Mouse (Mus musculus) liver, embryonic 16.5 days (tissue): Measurements from ENCODE around the gene Zfp648. TPM values are rescaled to one million over a fixed set of nuclear protein-coding genes. Genes with fewer than 3 reads are reported as not detected.

ENCODE experiments used
- ATAC-seq: fragments of 200-750 bp; cut with Nextera tagmentation; 2 replicates; pipeline ENCODE4 v1.8.0; 2017; ENCODE audit warnings: low read depth, mild to moderate bottlenecking, moderate number of reproducible peaks, moderate library complexity
- H3K27ac ChIP-seq: fragments of 300-500 bp; sonication (generic); 2 replicates; pipeline ENCODE4 v1.5.1; 2014; ENCODE audit warnings: mild to moderate bottlenecking, low read length
- H3K27me3 ChIP-seq: fragments of 300-500 bp; sonication (generic); 2 replicates; pipeline ENCODE4 v1.6.1; 2014; ENCODE audit warnings: low read depth, low read length, mixed read lengths; ENCODE audit not compliant: control insufficient read depth, insufficient read depth
- H3K36me3 ChIP-seq: fragments of 300-500 bp; sonication (generic); 2 replicates; pipeline ENCODE4 v1.6.1; 2014; ENCODE audit warnings: mild to moderate bottlenecking; ENCODE audit not compliant: control insufficient read depth, insufficient read depth
- H3K4me1 ChIP-seq: fragments of 300-500 bp; sonication (generic); 2 replicates; pipeline ENCODE4 v1.6.1; 2014; ENCODE audit warnings: low read depth, low read length, mixed read lengths; ENCODE audit not compliant: control insufficient read depth
- H3K4me2 ChIP-seq: fragments of 300-500 bp; sonication (generic); 2 replicates; pipeline ENCODE4 v1.6.1; 2014; ENCODE audit warnings: low read depth, low read length, mixed read lengths
- H3K4me3 ChIP-seq: fragments of 300-500 bp; sonication (generic); 2 replicates; pipeline ENCODE4 v1.5.1; 2014; ENCODE audit warnings: low read depth, mild to moderate bottlenecking, low read length
- H3K9ac ChIP-seq: fragments of 300-500 bp; sonication (generic); 2 replicates; pipeline ENCODE4 v1.6.1; 2014; ENCODE audit warnings: low read depth, low read length
- H3K9me3 ChIP-seq: fragments of 300-500 bp; sonication (generic); replicated peaks from 2 replicates; pipeline ENCODE4 v1.6.1; 2016; ENCODE audit warnings: low read length; ENCODE audit not compliant: control insufficient read depth
- WGBS: fragments of 180-500 bp; shearing (Covaris S2); extraction: QIAGEN DNeasy Blood & Tissue Kit; methylation state at CpG from one replicate; pipeline ENCODE4 v1.1.7; 2014; ENCODE audit not compliant: insufficient replicate concordance; 5-methylcytosine and 5-hydroxymethylcytosine counted together
- polyA plus RNA-seq: library from polyadenylated mRNA; unstranded; fragments of >200 nt; fragmentation: Nextera tagmentation; extraction: Ambion mirVana; gene quantifications from 2 replicates; pipeline ENCODE4 v1.2.1, GENCODE M21; 2015

The Zfp648 gene
- polyA plus RNA-seq, 1 experiment from 2014 or later, result not detected

DNA sequence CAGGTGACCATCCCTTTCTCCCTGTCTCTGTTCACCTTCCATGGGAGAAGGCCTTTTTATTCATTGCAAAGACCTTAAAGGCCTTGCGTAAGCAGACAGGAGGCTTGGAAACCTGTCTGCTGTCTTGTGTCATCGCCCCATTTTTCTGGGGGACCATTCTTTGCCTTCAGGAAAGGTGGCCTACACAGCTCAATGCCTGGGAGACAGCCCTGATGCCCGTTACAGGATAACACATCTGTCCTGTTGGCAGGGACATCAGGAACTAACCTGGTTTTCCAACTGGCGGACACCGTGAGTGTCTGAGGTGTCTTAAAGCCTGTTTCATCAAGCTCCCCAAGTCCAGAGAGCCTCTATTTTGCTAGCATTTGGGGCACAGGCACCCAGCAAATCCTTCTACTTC, 2.4 kb downstream of the Zfp648 start:
- peaks cover 28% of the 10 kb centered on the region for H3K27me3 ChIP-seq
- no peaks in the 10 kb centered on the region for H3K9me3 ChIP-seq
- H3K27ac ChIP-seq, result no peak overlapping the region
- no peak overlapping the region for H3K9ac ChIP-seq
- no peak overlapping the region for H3K4me2 ChIP-seq
- no peaks in the 10 kb centered on the region for H3K36me3 ChIP-seq
- 73% methylated on average over 5 of the region's 5 CpGs for WGBS
- no peak for ATAC-seq
- no peak overlapping the region for H3K4me3 ChIP-seq
- H3K4me1 ChIP-seq, result no peaks in the 10 kb centered on the region

DNA sequence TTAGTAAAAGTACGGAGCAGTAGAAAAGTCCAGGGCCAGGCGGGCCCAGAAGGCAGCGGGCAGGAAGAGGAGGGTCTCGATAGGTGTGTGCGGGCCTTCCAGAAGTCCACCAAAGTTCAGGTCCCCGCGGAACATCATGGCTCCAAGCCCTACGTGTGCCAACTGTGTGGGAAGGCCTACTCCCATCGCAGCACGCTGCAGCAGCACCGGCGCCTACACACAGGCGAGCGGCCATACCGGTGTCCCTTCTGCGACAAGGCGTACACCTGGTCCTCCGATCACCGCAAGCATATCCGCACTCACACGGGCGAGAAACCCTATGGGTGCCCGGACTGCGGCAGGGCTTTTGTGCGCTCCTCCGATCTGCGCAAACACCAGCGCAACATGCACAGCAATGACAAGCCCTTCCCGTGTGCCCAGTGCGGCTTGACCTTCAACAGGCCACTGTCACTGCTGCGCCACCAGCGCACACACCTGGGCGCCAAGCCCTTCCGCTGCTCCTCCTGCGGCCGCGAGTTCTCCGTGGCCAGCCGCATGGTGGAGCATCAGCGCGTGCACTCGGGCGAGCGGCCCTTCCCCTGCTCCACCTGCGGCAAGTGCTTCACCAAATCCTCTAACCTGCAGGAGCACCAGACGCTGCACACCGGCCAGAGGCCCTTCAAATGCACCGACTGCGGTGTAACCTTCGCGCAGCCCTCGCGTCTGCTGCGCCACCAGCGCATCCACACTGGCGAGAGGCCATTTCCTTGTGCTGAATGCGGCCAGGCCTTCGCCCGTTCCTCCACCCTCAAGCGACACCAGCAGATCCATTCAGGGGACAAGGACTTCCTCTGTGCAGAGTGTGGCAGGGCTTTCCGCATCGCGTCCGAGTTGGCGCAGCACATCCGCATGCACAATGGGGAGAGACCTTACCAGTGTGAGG, 3.9 kb downstream of the Zfp648 start:
- no peak for ATAC-seq
- Histone ChIP-seq H3K4me3 (no peak overlapping the region), H3K9ac (no peak overlapping the region), H3K27ac (no peak overlapping the region), H3K36me3 (no peaks in the 10 kb centered on the region), H3K9me3 (no peaks in the 10 kb centered on the region), H3K4me1 (no peaks in the 10 kb centered on the region), H3K27me3 (peaks cover 28% of the 10 kb centered on the region), H3K4me2 (no peak overlapping the region)
- WGBS, result 8% methylated on average over 66 of the region's 66 CpGs

- Histone ChIP-seq H3K27ac (no peak overlapping the region), H3K27me3 (no peaks in the 10 kb centered on the region), H3K9ac (no peak overlapping the region), H3K4me1 (no peaks in the 10 kb centered on the region), H3K36me3 (no peaks in the 10 kb centered on the region), H3K4me3 (no peak overlapping the region), H3K4me2 (no peak overlapping the region), H3K9me3 (no peaks in the 10 kb centered on the region)
- ATAC-seq, result no peak
- whole genome bisulfite sequencing, result 60% methylated on average over 2 of the region's 2 CpGs
These were observed 19.0 kb downstream of the Zfp648 start for GRCm38 (mm10) chr1:154219991-154220390.

GRCm38 (mm10) chr1:154220566-154220965, 19.6 kb downstream of the Zfp648 start:
- no peak for ATAC-seq

GRCm38 (mm10) chr1:154223807-154224207, 22.8 kb downstream of the Zfp648 start:
- ATAC-seq, result no peak
- Histone ChIP-seq H3K4me1 (no peaks in the 10 kb centered on the region), H3K36me3 (no peaks in the 10 kb centered on the region), H3K9me3 (no peaks in the 10 kb centered on the region), H3K4me3 (no peak overlapping the region), H3K27me3 (no peaks in the 10 kb centered on the region), H3K4me2 (no peak overlapping the region), H3K27ac (no peak overlapping the region), H3K9ac (no peak overlapping the region)
- WGBS, result 41% methylated on average over 1 of the region's 1 CpGs

More at GRCm38 (mm10) chr1:154220566-154220965, 19.6 kb downstream of the Zfp648 start:
- no peak overlapping the region for H3K4me2 ChIP-seq
- H3K27me3 ChIP-seq, result no peaks in the 10 kb centered on the region
- no peak overlapping the region for H3K4me3 ChIP-seq
- no peaks in the 10 kb centered on the region for H3K9me3 ChIP-seq
- no peak overlapping the region for H3K27ac ChIP-seq
- 80% methylated on average over 3 of the region's 3 CpGs for WGBS
- no peaks in the 10 kb centered on the region for H3K36me3 ChIP-seq
- H3K9ac ChIP-seq, result no peak overlapping the region
- no peaks in the 10 kb centered on the region for H3K4me1 ChIP-seq

GRCm38 (mm10) chr1:154232594-154232993, 31.6 kb downstream of the Zfp648 start:
- H3K27ac ChIP-seq, result no peak overlapping the region
- H3K36me3 ChIP-seq, result no peaks in the 10 kb centered on the region
- H3K27me3 ChIP-seq, result no peaks in the 10 kb centered on the region
- no peaks in the 10 kb centered on the region for H3K4me1 ChIP-seq
- H3K9me3 ChIP-seq, result no peaks in the 10 kb centered on the region
- 46% methylated on average over 4 of the region's 4 CpGs for WGBS
- H3K4me2 ChIP-seq, result no peak overlapping the region
- no peak for ATAC-seq
- H3K9ac ChIP-seq, result no peak overlapping the region
- H3K4me3 ChIP-seq, result no peak overlapping the region

GRCm38 (mm10) chr1:154233033-154233432, 32.0 kb downstream of the Zfp648 start:
- Histone ChIP-seq H3K4me3 (no peak overlapping the region), H3K27me3 (no peaks in the 10 kb centered on the region), H3K4me2 (no peak overlapping the region), H3K4me1 (no peaks in the 10 kb centered on the region), H3K27ac (no peak overlapping the region), H3K9ac (no peak overlapping the region), H3K36me3 (no peaks in the 10 kb centered on the region), H3K9me3 (no peaks in the 10 kb centered on the region)
- 48% methylated on average over 6 of the region's 6 CpGs for WGBS
- no peak for ATAC-seq

DNA sequence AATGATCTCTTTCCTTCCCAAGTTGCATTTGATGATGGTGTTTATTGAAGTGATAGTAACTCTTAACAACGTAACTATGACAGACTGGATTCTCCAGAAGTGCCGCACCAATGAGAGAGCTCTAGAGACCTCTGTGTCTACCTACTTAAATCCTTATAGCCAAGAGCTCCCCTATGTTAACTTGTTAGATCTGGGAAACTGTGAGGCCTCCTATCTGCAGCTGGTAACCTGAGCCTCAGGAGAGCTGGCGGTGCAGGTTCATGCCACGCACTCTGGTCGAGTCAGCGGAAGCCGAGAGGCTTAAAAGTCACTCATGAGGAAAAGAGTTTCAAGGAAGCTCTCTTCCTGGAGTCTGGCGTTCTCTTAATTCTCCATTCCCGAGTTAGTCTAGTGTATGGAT, 33.8 kb downstream of the Zfp648 start:
- no peaks in the 10 kb centered on the region for H3K36me3 ChIP-seq
- no peaks in the 10 kb centered on the region for H3K4me1 ChIP-seq
- H3K27me3 ChIP-seq, result no peaks in the 10 kb centered on the region
- no peaks in the 10 kb centered on the region for H3K9me3 ChIP-seq
- 78% methylated on average over 9 of the region's 9 CpGs for WGBS
- H3K27ac ChIP-seq, result no peak overlapping the region
- ATAC-seq, result no peak
- no peak overlapping the region for H3K4me2 ChIP-seq
- no peak overlapping the region for H3K4me3 ChIP-seq
- no peak overlapping the region for H3K9ac ChIP-seq

DNA sequence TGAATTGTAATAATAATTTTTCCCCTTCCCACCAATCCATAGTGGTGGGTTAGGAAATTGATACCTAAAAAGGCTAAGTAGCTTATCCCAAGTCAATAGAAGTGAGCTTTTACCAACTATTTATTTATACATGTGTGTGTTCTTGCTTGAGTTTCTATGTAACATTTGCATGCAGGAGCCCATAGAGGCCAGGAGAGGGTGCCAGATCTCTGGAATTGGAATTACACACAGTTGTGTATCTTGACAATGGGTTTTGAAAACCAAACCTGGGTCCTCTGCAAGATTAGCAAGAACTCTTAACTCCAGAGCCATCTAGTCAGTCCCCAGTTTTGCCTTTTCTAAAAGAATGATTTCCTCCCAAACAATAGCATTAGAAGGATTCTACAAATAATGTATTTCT, 37.9 kb downstream of the Zfp648 start:
- no peaks in the 10 kb centered on the region for H3K9me3 ChIP-seq
- H3K27ac ChIP-seq, result no peak overlapping the region
- H3K9ac ChIP-seq, result no peak overlapping the region
- H3K27me3 ChIP-seq, result no peaks in the 10 kb centered on the region
- H3K4me1 ChIP-seq, result no peaks in the 10 kb centered on the region
- no peak for ATAC-seq
- no peak overlapping the region for H3K4me3 ChIP-seq
- no peak overlapping the region for H3K4me2 ChIP-seq
- H3K36me3 ChIP-seq, result no peaks in the 10 kb centered on the region
